Mouse (Mus musculus) MN1 (cell line): ENCODE measurements around the gene Tmem147.

Experiments
- DNase-seq: peaks from one replicate; pipeline ENCODE4 v3.0.0-alpha.2; 2016; ENCODE audit warnings: low spot score

Gene Tmem147

DNA sequence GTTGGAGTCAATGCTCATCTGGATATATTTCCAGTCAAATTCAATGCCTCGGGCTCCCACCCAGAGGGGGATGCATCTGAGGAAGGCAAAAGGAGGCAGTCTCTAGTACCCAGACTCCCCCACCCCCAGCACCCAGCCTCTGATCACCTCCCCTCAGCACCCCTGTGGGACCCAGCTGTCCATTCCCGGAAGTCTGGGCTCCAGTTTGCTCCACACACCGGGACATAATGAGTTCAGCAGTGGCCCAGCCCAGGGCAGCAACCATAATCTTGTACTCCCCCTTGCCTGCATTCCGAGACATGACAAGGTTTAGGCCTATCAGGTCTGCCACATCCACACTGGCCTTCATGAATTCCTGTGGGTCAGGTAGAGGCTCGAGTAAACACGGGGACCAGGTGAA, 1.1 kb downstream of the Tmem147 start:
- no peak for DNase-seq

DNA sequence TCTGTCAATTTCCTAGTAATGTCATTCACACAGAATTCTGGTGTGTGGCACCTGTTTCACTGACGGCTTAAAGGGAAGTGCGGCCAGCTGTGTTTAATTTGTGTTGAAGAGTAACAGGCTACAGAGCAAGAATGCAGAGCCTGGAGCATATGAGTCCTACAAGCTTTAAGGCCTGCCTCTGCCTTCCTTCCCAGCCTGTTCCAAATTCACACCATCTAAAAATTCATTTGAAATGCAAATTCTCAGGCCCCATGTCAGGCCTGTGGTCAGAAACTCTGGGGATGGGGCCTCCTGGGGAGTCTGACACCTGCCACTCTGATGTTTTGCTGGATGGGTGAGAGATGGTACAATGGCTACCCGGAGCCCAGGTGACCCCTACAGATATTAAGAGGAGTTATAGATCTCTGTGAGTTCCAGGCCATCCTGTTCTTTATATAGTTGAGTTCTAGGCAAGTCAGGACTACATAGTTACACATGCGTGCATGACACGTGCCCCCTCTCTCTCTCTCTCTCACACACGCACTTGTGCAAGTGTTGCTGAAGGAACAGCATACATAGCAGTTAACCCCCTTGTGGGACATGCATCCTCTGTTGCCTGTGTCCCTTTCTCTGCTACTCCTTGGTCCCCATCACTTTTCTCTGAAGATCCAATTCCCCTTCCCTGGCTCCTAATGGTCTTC, 5.9 kb downstream of the Tmem147 start:
- DNase-seq, result no peak

DNA sequence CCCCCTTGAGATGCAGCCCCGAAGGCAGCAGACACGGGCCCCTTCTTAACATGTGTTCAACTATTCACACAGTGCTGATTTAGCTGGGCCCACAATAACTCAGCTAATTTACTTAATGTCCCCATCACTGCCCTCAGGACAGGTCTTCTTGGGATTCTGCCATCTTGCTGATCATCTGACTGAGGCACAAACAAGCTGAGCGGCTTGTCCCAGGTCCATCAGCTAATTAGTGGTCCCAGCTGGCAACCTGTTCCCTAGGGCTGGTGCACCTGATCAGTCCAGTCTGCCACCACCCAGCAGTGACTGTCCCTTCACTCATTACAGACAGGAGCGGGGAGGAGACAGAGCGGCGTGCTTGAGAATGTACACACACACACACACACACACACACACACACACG, 8.1 kb downstream of the Tmem147 start:
- no peak for DNase-seq

DNA sequence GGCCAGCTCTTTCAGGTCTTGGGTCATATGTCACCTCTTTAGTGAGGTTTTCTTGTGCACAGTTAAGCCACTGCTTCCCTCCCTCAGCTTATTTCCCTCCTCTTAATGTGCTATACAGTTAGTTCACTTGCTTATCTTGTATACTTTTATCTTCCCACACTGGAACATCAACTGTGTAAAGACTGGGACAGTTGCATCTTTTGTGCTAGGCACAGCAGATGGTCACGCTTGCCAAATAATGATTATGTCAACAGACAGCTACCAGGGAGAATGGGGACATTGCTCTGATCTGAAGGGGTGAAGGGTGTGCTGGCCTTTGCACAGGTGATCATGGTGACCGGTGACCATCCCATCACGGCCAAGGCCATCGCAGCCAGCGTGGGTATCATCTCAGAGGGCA, 9.7 kb downstream of the Tmem147 start:
- no peak for DNase-seq

DNA sequence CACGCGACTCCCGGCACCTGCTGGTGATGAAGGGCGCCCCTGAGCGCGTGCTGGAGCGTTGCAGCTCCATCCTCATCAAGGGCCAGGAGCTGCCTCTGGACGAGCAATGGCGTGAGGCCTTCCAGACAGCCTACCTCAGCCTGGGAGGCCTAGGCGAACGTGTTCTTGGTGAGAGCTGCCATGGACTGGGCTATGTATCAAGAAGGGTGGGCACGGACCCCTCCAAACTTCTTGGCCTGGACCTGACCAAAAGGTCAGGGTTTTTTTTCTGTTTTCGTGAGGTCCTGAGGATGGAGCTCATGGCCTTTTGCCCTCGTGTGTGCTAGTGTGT, 11.7 kb downstream of the Tmem147 start:
- DNase-seq, result no peak

DNA sequence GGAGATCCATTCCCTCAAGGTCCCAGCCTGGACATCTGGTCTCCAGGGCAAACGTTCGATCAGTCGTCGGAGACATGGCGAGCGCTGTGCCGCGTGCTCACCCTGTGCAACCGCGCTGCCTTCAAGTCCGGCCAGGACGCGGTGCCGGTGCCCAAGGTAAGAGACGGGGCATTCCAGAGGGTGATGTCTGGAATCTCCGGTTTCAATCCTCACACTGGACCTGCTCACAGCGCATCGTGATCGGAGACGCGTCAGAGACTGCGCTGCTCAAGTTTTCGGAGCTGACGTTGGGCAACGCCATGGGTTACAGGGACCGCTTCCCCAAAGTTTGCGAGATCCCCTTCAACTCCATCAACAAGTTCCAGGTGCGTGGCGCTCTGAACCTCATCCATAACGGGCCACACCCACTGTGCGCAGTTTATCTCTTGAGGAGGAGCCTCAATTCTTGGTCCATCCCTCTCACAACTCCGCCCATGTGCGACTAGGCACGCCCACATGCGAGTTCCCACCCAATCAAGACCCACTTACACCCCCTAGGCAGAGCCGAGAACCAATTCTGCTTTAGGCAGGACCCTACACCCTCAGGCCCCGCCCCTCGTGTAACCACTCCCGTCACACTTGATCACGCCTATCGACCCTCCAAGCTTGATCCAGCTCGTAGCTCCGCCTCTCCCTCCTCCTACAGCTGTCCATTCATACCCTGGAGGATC, 12.2 kb downstream of the Tmem147 start:
- DNase-seq, result no peak

DNA sequence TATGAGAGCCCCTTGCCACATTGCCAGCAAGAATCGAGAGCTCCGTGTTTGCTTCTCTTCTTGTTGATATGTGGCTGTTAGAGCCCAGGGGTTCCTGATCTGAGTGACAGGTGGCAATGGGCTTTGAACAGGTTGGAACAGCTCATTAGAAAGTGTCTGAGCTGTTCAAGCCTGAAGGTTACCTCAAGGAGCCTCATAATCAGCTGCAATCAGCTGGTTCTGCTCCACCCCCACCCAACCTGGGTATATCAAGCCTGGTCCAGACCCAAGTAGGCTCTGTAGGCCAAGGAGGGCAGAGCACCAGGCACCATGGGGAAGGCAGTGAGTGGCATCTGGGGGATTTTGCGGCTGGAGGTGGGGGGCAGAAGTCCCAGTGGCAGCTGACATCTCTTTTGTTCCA, 17.4 kb downstream of the Tmem147 start, which contains the start of gene Atp4a:
Gene Atp4a (plus strand): TSS at position 268 of the 400 bp plus-strand sequence.
- DNase-seq, result no peak

DNA sequence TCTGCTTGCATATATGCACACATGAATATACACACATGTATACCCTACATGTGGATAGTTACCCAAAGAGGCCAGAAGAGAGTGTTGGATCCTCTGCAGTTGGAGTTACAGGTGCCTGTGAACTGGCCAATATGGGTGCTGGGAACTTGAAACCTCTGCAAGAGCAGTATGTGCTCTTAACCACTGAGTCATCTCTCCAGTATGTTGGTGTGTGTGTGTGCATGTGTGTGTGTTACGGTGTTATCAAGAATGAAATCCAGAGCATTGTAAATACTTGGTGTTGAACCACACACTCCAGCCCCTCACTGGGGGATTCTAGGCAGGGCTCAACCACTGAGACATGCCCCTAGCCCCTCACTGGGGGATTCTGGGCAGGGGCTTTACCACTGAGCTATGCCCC, 21.9 kb downstream of the Tmem147 start:
- DNase-seq, result no peak

DNA sequence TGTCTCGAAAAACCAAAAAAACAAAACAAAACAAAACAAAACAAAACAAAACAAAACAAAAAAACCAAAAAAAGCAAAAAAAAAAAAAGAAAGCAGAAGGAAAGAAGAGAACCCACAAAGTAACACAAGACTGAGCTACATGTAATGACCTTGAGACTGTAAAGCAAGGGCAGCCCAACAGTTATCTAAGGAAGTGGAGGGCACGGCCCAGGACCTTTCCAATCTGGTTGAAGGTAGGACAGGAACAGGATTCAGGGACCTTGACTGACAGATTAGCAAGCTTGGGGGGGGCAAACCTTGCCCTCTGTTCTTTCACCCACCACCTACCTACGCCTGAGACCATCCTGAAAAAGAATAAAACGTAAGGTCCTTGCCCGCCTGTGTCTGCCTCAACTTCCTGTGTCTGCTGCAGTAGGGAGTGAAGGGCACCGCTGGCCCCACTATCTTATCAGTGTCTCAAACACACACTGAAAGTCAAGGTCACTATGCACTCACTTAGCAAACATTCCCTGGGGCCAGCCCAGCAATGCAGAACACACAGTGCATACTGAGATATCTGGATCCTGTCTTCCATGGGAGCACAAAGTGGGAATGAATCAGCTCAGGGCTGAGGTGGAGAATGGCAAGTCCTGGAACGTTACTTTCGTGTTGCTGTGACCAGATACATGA, 23.0 kb downstream of the Tmem147 start:
- DNase-seq, result no peak

DNA sequence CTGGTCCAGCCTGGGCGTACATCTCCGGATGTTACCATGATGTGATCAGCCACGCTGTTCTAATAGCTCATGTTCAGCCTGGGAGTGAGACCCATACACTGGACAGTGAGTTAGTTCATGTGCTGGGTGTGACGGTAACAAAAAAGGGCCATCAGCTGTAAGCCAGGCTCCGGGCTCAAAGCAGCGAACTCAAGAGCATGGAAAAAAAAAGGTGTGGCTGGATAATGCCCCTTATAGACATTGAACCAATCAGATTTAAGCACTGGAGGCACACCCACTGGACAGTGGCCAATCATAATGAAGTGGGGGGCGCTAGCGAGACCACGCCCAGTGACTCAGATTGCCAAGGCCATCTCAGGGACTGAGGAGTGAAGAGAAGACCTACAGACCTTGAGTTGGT, 30.8 kb downstream of the Tmem147 start, which contains the start of gene 2200002J24Rik:
Gene 2200002J24Rik (plus strand): TSS at position 338 of the 400 bp plus-strand sequence.
- DNase-seq, result peak; percentile 14

DNA sequence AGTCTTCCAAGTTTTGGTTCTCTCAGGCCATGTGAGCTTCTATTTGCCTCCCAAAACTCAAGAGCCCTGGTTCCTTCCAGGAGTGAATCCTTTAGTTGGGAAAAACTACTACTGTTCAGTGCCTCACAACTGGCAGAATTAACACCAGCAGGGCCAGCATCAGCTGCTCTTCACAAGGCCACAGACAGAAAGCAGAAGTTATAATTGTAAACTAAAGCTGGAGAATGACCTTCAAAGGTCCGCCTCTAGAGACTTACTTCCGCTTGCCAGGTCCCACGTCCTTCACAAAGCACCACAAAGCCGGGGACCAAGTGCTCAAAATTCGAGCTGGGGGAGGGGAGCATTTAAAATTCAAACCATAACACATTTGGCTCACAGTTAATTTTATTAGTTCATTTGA, 31.2 kb downstream of the Tmem147 start:
- DNase-seq, result no peak

DNA sequence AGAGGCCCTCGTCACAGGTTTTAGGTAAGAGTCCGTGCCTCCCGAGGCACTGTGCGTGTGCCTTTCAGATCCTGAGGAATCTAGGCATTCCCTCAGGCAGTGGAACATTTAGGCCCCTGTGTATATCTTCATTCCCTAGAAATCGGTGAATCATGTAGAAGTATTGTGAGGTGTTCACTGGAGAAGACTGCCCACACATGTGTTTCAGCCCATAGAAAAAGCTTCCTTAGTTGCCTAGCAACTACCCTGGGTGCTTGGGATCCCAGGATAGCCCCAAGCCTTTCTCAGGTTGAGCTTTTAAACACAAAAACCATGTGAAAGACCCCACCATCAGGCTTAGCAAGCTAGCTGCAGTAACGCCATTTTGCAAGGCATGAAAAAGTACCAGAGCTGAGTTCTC, 41.0 kb downstream of the Tmem147 start:
- DNase-seq, result no peak

DNA sequence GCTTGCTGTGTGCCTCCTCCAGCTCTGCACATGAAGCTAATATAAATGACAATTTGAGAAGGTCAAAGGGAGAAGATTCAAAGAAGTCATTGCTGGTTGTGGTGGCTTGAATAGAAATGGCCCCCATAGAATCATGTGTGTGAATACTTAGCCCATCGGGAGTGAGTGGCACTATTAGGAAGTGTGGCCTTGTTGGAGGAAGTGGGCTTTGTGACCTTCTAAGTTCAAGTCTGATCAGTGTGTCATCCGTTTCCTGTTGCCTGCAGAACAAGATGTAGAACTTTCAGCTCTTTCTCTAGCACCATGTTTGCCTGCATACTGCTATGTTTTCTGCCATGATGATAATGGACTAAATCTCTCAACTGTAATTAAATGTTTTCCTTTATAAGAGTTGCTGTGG, 45.9 kb downstream of the Tmem147 start:
- no peak for DNase-seq

DNA sequence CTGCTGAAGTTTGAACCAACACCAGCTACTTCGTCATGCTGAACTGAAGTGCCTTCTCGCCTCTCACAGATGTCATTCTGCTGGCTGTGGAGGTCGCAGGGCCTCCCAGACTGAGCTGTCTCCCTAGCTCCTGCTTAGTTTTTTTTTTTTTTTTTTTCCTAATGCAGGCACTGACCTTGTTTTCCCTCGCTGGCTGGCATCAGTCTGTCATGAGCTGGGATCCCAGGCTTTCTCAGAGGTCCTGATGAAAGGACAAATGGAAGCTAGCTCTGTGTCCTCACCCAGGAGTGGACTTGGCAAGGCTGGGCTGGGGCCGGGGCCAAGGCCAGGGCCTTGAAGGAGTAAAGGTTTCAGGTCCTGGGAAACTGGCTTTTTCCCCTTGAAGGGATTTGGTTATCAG, 47.4 kb downstream of the Tmem147 start:
- DNase-seq, result no peak

DNA sequence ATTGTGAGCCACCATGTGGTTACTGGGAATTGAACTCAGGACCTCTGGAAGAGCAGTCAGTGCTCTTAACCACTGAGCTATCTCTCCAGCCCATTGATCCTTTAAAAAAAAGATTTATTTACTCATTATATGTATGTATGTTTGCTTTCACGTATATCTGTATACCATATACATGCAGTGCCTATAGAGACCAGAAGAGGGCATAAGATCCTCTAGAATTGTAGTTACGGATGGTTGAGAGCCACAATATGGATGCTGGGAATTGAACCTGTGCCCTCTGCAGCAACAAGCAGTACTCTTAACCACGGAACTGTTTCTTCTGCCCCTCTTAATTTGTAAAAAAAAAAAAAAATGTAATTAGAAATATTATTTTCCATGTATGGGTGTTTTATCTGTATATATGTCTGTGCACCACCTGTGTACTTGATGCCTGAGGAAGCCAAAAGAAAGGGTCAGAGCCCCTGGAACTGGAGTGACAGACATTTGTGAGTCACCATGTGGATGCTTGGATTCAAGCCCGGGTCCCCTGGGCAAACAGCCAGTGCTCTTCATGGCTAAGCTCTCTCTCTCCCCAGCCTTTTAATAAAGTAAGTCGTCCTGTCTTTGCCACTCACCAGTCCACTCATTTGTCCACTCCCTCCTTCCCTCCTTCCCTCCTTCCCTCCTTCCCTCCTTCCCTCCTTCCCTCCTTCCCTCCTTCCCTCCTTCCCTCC, 50.9 kb downstream of the Tmem147 start:
- peak; percentile 79 for DNase-seq
